8 mouse cellular contexts compared by ENCODE assay signal in genomic region chr2:3331071-3331703, GRCm38 (mm10). TPM values are rescaled to one million over a fixed set of nuclear protein-coding genes. Genes with fewer than 3 reads are reported as not detected.
DNase-seq lines count a peak whose midpoint lies in the region; ATAC-seq and TF ChIP-seq lines count a peak whose summit lies in the region.

No protein-coding gene starts in this region.

- dilution Hi-C loops in CH12.LX (cut with MboI; ENCODE audit: extremely low pct_ligation_motif_present, extremely low pct_unique_long_range_greater_than_20kb, low sequenced_read_pairs) = no loop called here

- peaks cover 25% of the 10 kb centered on the region for H3K79me2 ChIP-seq in CH12.LX (replicated peaks; ENCODE audit: control insufficient read depth, extremely low read depth, insufficient read depth, poor library complexity, severe bottlenecking)

- H3K9me3 ChIP-seq in heart, embryonic 10.5 days = no peaks in the 10 kb centered on the region
- no peaks in the 10 kb centered on the region for H3K9me3 ChIP-seq in CH12.LX (replicated peaks; ENCODE audit: low read length)
- no peaks in the 10 kb centered on the region for H3K9me3 ChIP-seq in forebrain, embryonic 13.5 days (replicated peaks)
- no peaks in the 10 kb centered on the region for H3K9me3 ChIP-seq in liver, embryonic 15.5 days (replicated peaks)

- no peak for TF ChIP-seq CTCF in CH12.LX (conservative IDR thresholded peaks at IDR 0.05 in 1 of 2, IDR thresholded peaks at IDR 0.05 in 1 of 2; ENCODE audit: low read depth in 2 of 2, low read length in 2 of 2)

- WGBS in heart, embryonic 10.5 days = 77% methylated on average over 5 of the region's 5 CpGs
- WGBS in forebrain, embryonic 13.5 days = 84% methylated on average over 5 of the region's 5 CpGs
- WGBS in liver, embryonic 15.5 days (ENCODE audit: insufficient replicate concordance) = 47% methylated on average over 5 of the region's 5 CpGs

- H3K4me1 ChIP-seq in heart, embryonic 10.5 days = peaks cover 14% of the 10 kb centered on the region
- peaks cover 3 to 42% of the 10 kb centered on the region in 2 experiments; a peak in 2 of 4 replicates for H3K4me1 ChIP-seq in CH12.LX (ENCODE audit: control insufficient read depth in 1 of 2, insufficient read depth in 2 of 2)
- H3K4me1 ChIP-seq in forebrain, embryonic 13.5 days = peaks cover 20% of the 10 kb centered on the region
- H3K4me1 ChIP-seq in liver, embryonic 15.5 days (replicated peaks) = peaks cover 43% of the 10 kb centered on the region

- peaks cover 27% of the 10 kb centered on the region for H3K36me3 ChIP-seq in heart, embryonic 10.5 days
- peaks cover 11 to 38% of the 10 kb centered on the region in 2 experiments for H3K36me3 ChIP-seq in CH12.LX (replicated peaks in 1 of 2; ENCODE audit: control insufficient read depth in 1 of 2, insufficient read depth in 1 of 2, low read length in 1 of 2)
- H3K36me3 ChIP-seq in forebrain, embryonic 13.5 days (ENCODE audit: poor library complexity, severe bottlenecking) = peaks cover 21% of the 10 kb centered on the region
- peaks cover 25% of the 10 kb centered on the region for H3K36me3 ChIP-seq in liver, embryonic 15.5 days (replicated peaks)

- H3K27ac ChIP-seq in heart, embryonic 10.5 days = no peak overlapping the region; the same call in 1 of the 2 replicates
- no peak overlapping the region for H3K27ac ChIP-seq in CH12.LX (ENCODE audit: insufficient read depth, low read depth)
- no peak overlapping the region for H3K27ac ChIP-seq in forebrain, embryonic 13.5 days
- H3K27ac ChIP-seq in liver, embryonic 15.5 days (replicated peaks) = peak overlapping the region; percentile 62; the same call in 1 of the 2 replicates

- DNase-seq in heart, embryonic 10.5 days (ENCODE audit: low spot score) = peak; percentile 71
- no peak for DNase-seq in heart, postnatal 4 days
- no peak for DNase-seq in CH12.LX (ENCODE audit: extremely low read depth)
- DNase-seq in kidney, postnatal 14 days = no peak
- no peak for DNase-seq in lung, postnatal 10 days

- no peak for TF ChIP-seq RAD21 in CH12.LX (IDR thresholded peaks at IDR 0.05; ENCODE audit: low read depth, low read length)

- in situ Hi-C loops in CH12.LX (cut with MboI; ENCODE audit: low pct_ligation_motif_present, low pct_unique_long_range_greater_than_20kb, low sequenced_read_pairs) = no loop called here

- peak overlapping the region; percentile 75 for H3K9ac ChIP-seq in CH12.LX (ENCODE audit: insufficient read depth, low read depth)
- peak overlapping the region; percentile 75 for H3K9ac ChIP-seq in forebrain, embryonic 13.5 days
- peak overlapping the region; percentile 74; the same call in 1 of the 2 replicates for H3K9ac ChIP-seq in liver, embryonic 15.5 days

- peaks cover 4% of the 10 kb centered on the region; the same call in 1 of the 2 replicates for H3K27me3 ChIP-seq in heart, embryonic 10.5 days (ENCODE audit: insufficient read depth, poor library complexity, severe bottlenecking)
- H3K27me3 ChIP-seq in CH12.LX (replicated peaks) = no peaks in the 10 kb centered on the region
- H3K27me3 ChIP-seq in forebrain, embryonic 13.5 days = peaks cover 4% of the 10 kb centered on the region; the same call in 1 of the 2 replicates
- H3K27me3 ChIP-seq in liver, embryonic 15.5 days = no peaks in the 10 kb centered on the region

- peak overlapping the region; percentile 81 for H3K4me3 ChIP-seq in heart, embryonic 10.5 days
- peak overlapping the region; percentile 67 to 82 (median 70) for H3K4me3 ChIP-seq in CH12.LX (replicated peaks in 1 of 3; ENCODE audit: low read depth in 2 of 3, low read length in 2 of 3, poor library complexity in 1 of 3)
- peak overlapping the region; percentile 66 for H3K4me3 ChIP-seq in forebrain, embryonic 13.5 days
- H3K4me3 ChIP-seq in liver, embryonic 15.5 days (replicated peaks) = peak overlapping the region; percentile 78

- no peak for TF ChIP-seq EP300 in CH12.LX (IDR thresholded peaks at IDR 0.05; ENCODE audit: low read length)

- ATAC-seq in forebrain, embryonic 13.5 days = no peak
- no peak for ATAC-seq in liver, embryonic 15.5 days (ENCODE audit: insufficient read depth)
- ATAC-seq in megakaryocyte progenitor cell, adult 5-6 weeks (replicated peaks; ENCODE audit: poor library complexity) = no peak

- TF ChIP-seq POLR2A in CH12.LX (IDR thresholded peaks at IDR 0.05; ENCODE audit: low read depth, low read length) = no peak

- peak overlapping the region; percentile 67 for H3K4me2 ChIP-seq in CH12.LX (ENCODE audit: insufficient read depth, low read depth, poor library complexity, severe bottlenecking)
- H3K4me2 ChIP-seq in forebrain, embryonic 13.5 days = peak overlapping the region; percentile 75
- H3K4me2 ChIP-seq in liver, embryonic 15.5 days = peak overlapping the region; percentile 98

TF ChIP-seq in CH12.LX, 34 proteins besides CTCF, POLR2A, EP300 and RAD21:
- TF ChIP-seq HCFC1 (IDR thresholded peaks at IDR 0.05; ENCODE audit: low read depth, low read length) (no peak), SIN3A (IDR thresholded peaks at IDR 0.05; ENCODE audit: low read length) (no peak; the same call in 1 of the 2 replicates), MEF2A (IDR thresholded peaks at IDR 0.05; ENCODE audit: borderline replicate concordance, low read depth, low read length) (no peak), E2F4 (IDR thresholded peaks at IDR 0.05; ENCODE audit: insufficient replicate concordance, low read depth, low read length) (no peak), PAX5 (IDR thresholded peaks at IDR 0.05; ENCODE audit: low read length) (no peak), GABPA (IDR thresholded peaks at IDR 0.05; ENCODE audit: insufficient replicate concordance, low read depth, low read length) (no peak), BHLHE40 (IDR thresholded peaks at IDR 0.05; ENCODE audit: low read depth, low read length) (no peak), ZMIZ1 (IDR thresholded peaks at IDR 0.05; ENCODE audit: low read depth, low read length) (no peak), ZKSCAN1 (IDR thresholded peaks at IDR 0.05; ENCODE audit: borderline replicate concordance, low read depth, low read length) (no peak), ZNF384 (IDR thresholded peaks at IDR 0.05; ENCODE audit: low read depth, low read length) (no peak), MXI1 (IDR thresholded peaks at IDR 0.05; ENCODE audit: low read depth, low read length) (no peak), TCF12 (IDR thresholded peaks at IDR 0.05; ENCODE audit: low read depth, low read length) (no peak), MAZ (IDR thresholded peaks at IDR 0.05; ENCODE audit: low read depth, low read length) (no peak), KAT2A (IDR thresholded peaks at IDR 0.05; ENCODE audit: insufficient replicate concordance, low read length) (no peak), UBTF (IDR thresholded peaks at IDR 0.05; ENCODE audit: low read depth, low read length) (no peak), MYC (IDR thresholded peaks at IDR 0.05; ENCODE audit: low read depth, low read length) (no peak), IRF4 (IDR thresholded peaks at IDR 0.05; ENCODE audit: low read depth, low read length) (no peak), POLR2AphosphoS2 (IDR thresholded peaks at IDR 0.05; ENCODE audit: low read depth, low read length) (no peak; the same call in 1 of the 2 replicates), SMC3 (IDR thresholded peaks at IDR 0.05; ENCODE audit: low read depth, low read length) (no peak)
TF ChIP-seq in CH12.LX: peak in this region for 0.

RNA-seq across cellular contexts. Expression of gene Rpp38, which starts 1.3 kb away (rescaled TPM):
- polyA plus RNA-seq in heart, embryonic 10.5 days (2016; fragmentation: Nextera tagmentation; extraction: Ambion mirVana) = 12.7 and 18.9 TPM in 2 replicates
- total RNA-seq in heart, postnatal 4 days (2021) = 1 to 10 TPM; 6.7 to 7.2 TPM
- total RNA-seq in CH12.LX (2012; rRNA removed) = 26.6 and 31.6 TPM in 2 replicates
- total RNA-seq in CH12.LX (2014; rRNA removed) = 33.7 and 38.9 TPM in 2 replicates
- 25.4 and 27.8 TPM in 2 replicates for polyA plus RNA-seq in CH12.LX (2012; ENCODE audit: insufficient read length, low read depth)
- polyA plus RNA-seq in forebrain, embryonic 13.5 days (2015; fragmentation: Nextera tagmentation; extraction: Ambion mirVana) = 15.0 and 16.5 TPM in 2 replicates
- polyA plus RNA-seq in liver, embryonic 15.5 days (2015; fragmentation: Nextera tagmentation; extraction: Ambion mirVana) = 6.7 and 7.2 TPM in 2 replicates
- 19.4 and 27.5 TPM in 2 replicates for total RNA-seq in megakaryocyte progenitor cell, adult 5-6 weeks (2015)
- total RNA-seq in megakaryocyte progenitor cell, adult 5-6 weeks (2017) = 5.8 and 13.1 TPM in 2 replicates

RNA-seq across cellular contexts. Expression of gene Acbd7, which starts 4.8 kb away (rescaled TPM):
- polyA plus RNA-seq in heart, embryonic 10.5 days (2016; fragmentation: Nextera tagmentation; extraction: Ambion mirVana) = 0.30 and 0.82 TPM in 2 replicates
- under 1 TPM in 1 of 2 experiments, not detected in 1; 0.56 TPM for total RNA-seq in heart, postnatal 4 days (2021)
- 0.30 TPM in 1 of 2 replicates, not detected in the other for total RNA-seq in CH12.LX (2012; rRNA removed)
- total RNA-seq in CH12.LX (2014; rRNA removed) = not detected in 2 replicates
- not detected in 2 replicates for polyA plus RNA-seq in CH12.LX (2012; ENCODE audit: insufficient read length, low read depth)
- 0.58 and 1.2 TPM in 2 replicates for polyA plus RNA-seq in forebrain, embryonic 13.5 days (2015; fragmentation: Nextera tagmentation; extraction: Ambion mirVana)
- 0.32 and 0.66 TPM in 2 replicates for polyA plus RNA-seq in liver, embryonic 15.5 days (2015; fragmentation: Nextera tagmentation; extraction: Ambion mirVana)
- 0.73 TPM in 1 of 2 replicates, not detected in the other for total RNA-seq in megakaryocyte progenitor cell, adult 5-6 weeks (2015)
- total RNA-seq in megakaryocyte progenitor cell, adult 5-6 weeks (2017) = not detected in 2 replicates

RNA-seq across cellular contexts. Expression of gene Nmt2, which starts 47.2 kb away (rescaled TPM):
- 39.0 and 39.9 TPM in 2 replicates for polyA plus RNA-seq in heart, embryonic 10.5 days (2016; fragmentation: Nextera tagmentation; extraction: Ambion mirVana)
- 10 to 100 TPM; 19.2 to 19.9 TPM for total RNA-seq in heart, postnatal 4 days (2021)
- total RNA-seq in CH12.LX (2012; rRNA removed) (10.0 and 11.6 TPM in 2 replicates), CH12.LX (2014; rRNA removed) (15.8 and 15.9 TPM in 2 replicates)
- polyA plus RNA-seq in CH12.LX (2012; ENCODE audit: insufficient read length, low read depth) = 15.6 TPM in 2 replicates
- 84.7 and 90.2 TPM in 2 replicates for polyA plus RNA-seq in forebrain, embryonic 13.5 days (2015; fragmentation: Nextera tagmentation; extraction: Ambion mirVana)
- polyA plus RNA-seq in liver, embryonic 15.5 days (2015; fragmentation: Nextera tagmentation; extraction: Ambion mirVana) = 13.2 and 14.2 TPM in 2 replicates
- 16.8 and 17.2 TPM in 2 replicates for total RNA-seq in megakaryocyte progenitor cell, adult 5-6 weeks (2015)
- total RNA-seq in megakaryocyte progenitor cell, adult 5-6 weeks (2017) = 22.6 and 24.6 TPM in 2 replicates
